Mouse (Mus musculus): ENCODE data around the gene Ankrd9. TPM values are rescaled to one million over a fixed set of nuclear protein-coding genes. Genes with fewer than 3 reads are reported as not detected.

Gene Ankrd9
- polyA plus RNA-seq, 1 experiment from 2014 or later, result 54.7 TPM

- Histone ChIP-seq H3K4me2 (ENCODE audit: low read depth, low read length) (no peak overlapping the region), H3K9me3 (replicated peaks; ENCODE audit: control insufficient read depth, low read length) (no peaks in the 10 kb centered on the region), H3K4me3 (ENCODE audit: low read depth, low read length) (no peak overlapping the region), H3K4me1 (ENCODE audit: control insufficient read depth, low read depth, low read length) (peaks cover 18% of the 10 kb centered on the region), H3K27me3 (ENCODE audit: control insufficient read depth, insufficient read depth, low read depth, low read length) (no peaks in the 10 kb centered on the region), H3K27ac (ENCODE audit: low read length) (0 out of 2 replicates have a peak overlapping the region, but pooled peaks have one; percentile 27), H3K9ac (ENCODE audit: low read depth, low read length) (no peak overlapping the region; the same call in 1 of the 2 replicates), H3K36me3 (ENCODE audit: control insufficient read depth, insufficient read depth) (no peaks in the 10 kb centered on the region)
- 63% methylated on average over 6 of the region's 6 CpGs for WGBS (ENCODE audit: insufficient replicate concordance)
- ATAC-seq (ENCODE audit: low read depth), result no peak
Measured at GRCm38 (mm10) chr12:110948082-110948909, 30.5 kb downstream of the Ankrd9 start.

- Histone ChIP-seq H3K4me3 (ENCODE audit: low read depth, low read length) (no peak overlapping the region), H3K9me3 (replicated peaks; ENCODE audit: control insufficient read depth, low read length) (no peaks in the 10 kb centered on the region), H3K27ac (ENCODE audit: low read length) (no peak overlapping the region), H3K4me2 (ENCODE audit: low read depth, low read length) (no peak overlapping the region), H3K9ac (ENCODE audit: low read depth, low read length) (no peak overlapping the region), H3K36me3 (ENCODE audit: control insufficient read depth, insufficient read depth) (0 out of 2 replicates have a peak, but pooled peaks cover 3% of the 10 kb centered on the region), H3K27me3 (ENCODE audit: control insufficient read depth, insufficient read depth, low read depth, low read length) (no peaks in the 10 kb centered on the region), H3K4me1 (ENCODE audit: control insufficient read depth, low read depth, low read length) (peaks cover 7% of the 10 kb centered on the region)
- no peak for ATAC-seq (ENCODE audit: low read depth)
- 84% methylated on average over 7 of the region's 7 CpGs for WGBS (ENCODE audit: insufficient replicate concordance)
Measured at GRCm38 (mm10) chr12:110946216-110946615, 32.6 kb downstream of the Ankrd9 start.

- Histone ChIP-seq H3K4me3 (ENCODE audit: low read depth, low read length) (no peak overlapping the region), H3K36me3 (ENCODE audit: control insufficient read depth, insufficient read depth) (peaks cover 8% of the 10 kb centered on the region; the same call in 1 of the 2 replicates)
- 80% methylated on average over 3 of the region's 3 CpGs for WGBS (ENCODE audit: insufficient replicate concordance)
Measured at GRCm38 (mm10) chr12:110940869-110941268, 38.0 kb downstream of the Ankrd9 start.

GRCm38 (mm10) chr12:110939385-110939784, 39.5 kb downstream of the Ankrd9 start:
- Histone ChIP-seq H3K9me3 (replicated peaks; ENCODE audit: control insufficient read depth, low read length) (no peaks in the 10 kb centered on the region), H3K4me3 (ENCODE audit: low read depth, low read length) (no peak overlapping the region), H3K27me3 (ENCODE audit: control insufficient read depth, insufficient read depth, low read depth, low read length) (no peaks in the 10 kb centered on the region), H3K4me1 (ENCODE audit: control insufficient read depth, low read depth, low read length) (peaks cover 8% of the 10 kb centered on the region), H3K27ac (ENCODE audit: low read length) (no peak overlapping the region), H3K9ac (ENCODE audit: low read depth, low read length) (no peak overlapping the region), H3K4me2 (ENCODE audit: low read depth, low read length) (no peak overlapping the region), H3K36me3 (ENCODE audit: control insufficient read depth, insufficient read depth) (peaks cover 8% of the 10 kb centered on the region; the same call in 1 of the 2 replicates)
- WGBS (ENCODE audit: insufficient replicate concordance), result 81% methylated on average over 5 of the region's 5 CpGs
- ATAC-seq (ENCODE audit: low read depth), result no peak

More at GRCm38 (mm10) chr12:110940869-110941268, 38.0 kb downstream of the Ankrd9 start:
- Histone ChIP-seq H3K27ac (ENCODE audit: low read length) (no peak overlapping the region), H3K9ac (ENCODE audit: low read depth, low read length) (no peak overlapping the region), H3K4me1 (ENCODE audit: control insufficient read depth, low read depth, low read length) (peaks cover 8% of the 10 kb centered on the region), H3K9me3 (replicated peaks; ENCODE audit: control insufficient read depth, low read length) (no peaks in the 10 kb centered on the region), H3K27me3 (ENCODE audit: control insufficient read depth, insufficient read depth, low read depth, low read length) (no peaks in the 10 kb centered on the region), H3K4me2 (ENCODE audit: low read depth, low read length) (no peak overlapping the region)
- no peak for ATAC-seq (ENCODE audit: low read depth)

GRCm38 (mm10) chr12:110937496-110937895, 41.3 kb downstream of the Ankrd9 start:
- Histone ChIP-seq H3K36me3 (ENCODE audit: control insufficient read depth, insufficient read depth) (peaks cover 11% of the 10 kb centered on the region; the same call in 1 of the 2 replicates), H3K27me3 (ENCODE audit: control insufficient read depth, insufficient read depth, low read depth, low read length) (no peaks in the 10 kb centered on the region), H3K4me3 (ENCODE audit: low read depth, low read length) (no peak overlapping the region), H3K9ac (ENCODE audit: low read depth, low read length) (no peak overlapping the region), H3K27ac (ENCODE audit: low read length) (no peak overlapping the region), H3K4me1 (ENCODE audit: control insufficient read depth, low read depth, low read length) (peaks cover 8% of the 10 kb centered on the region), H3K9me3 (replicated peaks; ENCODE audit: control insufficient read depth, low read length) (no peaks in the 10 kb centered on the region), H3K4me2 (ENCODE audit: low read depth, low read length) (no peak overlapping the region)
- no peak for ATAC-seq (ENCODE audit: low read depth)
- WGBS (ENCODE audit: insufficient replicate concordance), result 81% methylated on average over 5 of the region's 5 CpGs

- Histone ChIP-seq H3K27me3 (ENCODE audit: control insufficient read depth, insufficient read depth, low read depth, low read length) (no peaks in the 10 kb centered on the region), H3K9me3 (replicated peaks; ENCODE audit: control insufficient read depth, low read length) (no peaks in the 10 kb centered on the region), H3K4me1 (ENCODE audit: control insufficient read depth, low read depth, low read length) (peaks cover 8% of the 10 kb centered on the region), H3K27ac (ENCODE audit: low read length) (no peak overlapping the region), H3K4me2 (ENCODE audit: low read depth, low read length) (no peak overlapping the region), H3K4me3 (ENCODE audit: low read depth, low read length) (no peak overlapping the region), H3K9ac (ENCODE audit: low read depth, low read length) (no peak overlapping the region), H3K36me3 (ENCODE audit: control insufficient read depth, insufficient read depth) (peaks cover 8% of the 10 kb centered on the region; the same call in 1 of the 2 replicates)
- peak; percentile 85 for ATAC-seq (ENCODE audit: low read depth)
- WGBS (ENCODE audit: insufficient replicate concordance), result 61% methylated on average over 9 of the region's 9 CpGs
Measured at GRCm38 (mm10) chr12:110935983-110936620, 42.7 kb downstream of the Ankrd9 start.

- Histone ChIP-seq H3K9ac (ENCODE audit: low read depth, low read length) (no peak overlapping the region), H3K9me3 (replicated peaks; ENCODE audit: control insufficient read depth, low read length) (no peaks in the 10 kb centered on the region), H3K27ac (ENCODE audit: low read length) (no peak overlapping the region), H3K27me3 (ENCODE audit: control insufficient read depth, insufficient read depth, low read depth, low read length) (no peaks in the 10 kb centered on the region), H3K4me1 (ENCODE audit: control insufficient read depth, low read depth, low read length) (peaks cover 8% of the 10 kb centered on the region), H3K4me3 (ENCODE audit: low read depth, low read length) (no peak overlapping the region), H3K4me2 (ENCODE audit: low read depth, low read length) (no peak overlapping the region), H3K36me3 (ENCODE audit: control insufficient read depth, insufficient read depth) (peaks cover 6% of the 10 kb centered on the region; the same call in 1 of the 2 replicates)
- 63% methylated on average over 5 of the region's 5 CpGs for WGBS (ENCODE audit: insufficient replicate concordance)
- ATAC-seq (ENCODE audit: low read depth), result 0 out of 2 replicates have a peak, but pooled peaks have one; percentile 22
Measured at GRCm38 (mm10) chr12:110932820-110933219, 46.0 kb downstream of the Ankrd9 start.
